Mouse (Mus musculus) heart, adult 2 months (tissue): ENCODE measurements around the gene Trim58.

Experiments used
- CTCF ChIP-seq: fragments of 200-600 bp; IDR thresholded peaks from 2 replicates; pipeline ENCODE4 v1.8.1; 2022; ENCODE audit warnings: antibody characterized with exemption, mild to moderate bottlenecking, moderate library complexity
- EP300 ChIP-seq: fragments of 200-500 bp; IDR thresholded peaks from 2 replicates; pipeline ENCODE4 v1.6.1; 2011; ENCODE audit warnings: low read depth, low read length, control low read depth; ENCODE audit not compliant: insufficient read depth

GRCm38 (mm10) chr11:58615975-58616374, 24.3 kb upstream of the Trim58 start, which contains the start of gene 2210407C18Rik:
- TF ChIP-seq CTCF (no peak), EP300 (no peak)
